Mouse (Mus musculus): ENCODE results near the gene Fzd7. TPM values are rescaled to one million over a fixed set of nuclear protein-coding genes. Genes with fewer than 3 reads are reported as not detected.

Fzd7 gene
- total RNA-seq, 2 experiments from 2014 or later = 9.9 to 15.2 TPM

GRCm38 (mm10) chr1:59497741-59498613 lies 15.8 kb downstream of the Fzd7 start:
- DNase-seq (ENCODE audit: low spot score in 2 of 2) = no peak

DNA sequence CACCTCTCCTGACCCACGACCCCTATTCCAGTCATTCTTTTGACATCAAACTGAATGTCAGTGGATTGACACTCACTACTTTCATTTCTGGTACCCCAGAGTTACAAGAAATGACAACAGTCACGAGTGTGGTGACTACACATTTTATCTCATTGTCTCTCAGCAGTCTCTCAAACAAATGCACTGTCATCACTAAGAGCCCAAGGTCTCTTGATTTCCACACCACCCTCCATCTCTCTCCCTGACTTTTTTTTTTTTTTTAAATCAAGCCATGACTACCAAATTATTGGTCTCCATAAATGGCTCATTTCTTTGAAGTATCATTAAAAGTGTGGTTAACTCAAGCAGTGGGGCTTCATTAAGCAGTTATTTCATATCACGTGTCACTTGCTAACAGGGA lies 17.1 kb downstream of the Fzd7 start:
- no peak for DNase-seq (ENCODE audit: low spot score in 2 of 2)

GRCm38 (mm10) chr1:59502355-59502754 lies 20.1 kb downstream of the Fzd7 start:
- no peak for DNase-seq (ENCODE audit: low spot score in 2 of 2)

DNA sequence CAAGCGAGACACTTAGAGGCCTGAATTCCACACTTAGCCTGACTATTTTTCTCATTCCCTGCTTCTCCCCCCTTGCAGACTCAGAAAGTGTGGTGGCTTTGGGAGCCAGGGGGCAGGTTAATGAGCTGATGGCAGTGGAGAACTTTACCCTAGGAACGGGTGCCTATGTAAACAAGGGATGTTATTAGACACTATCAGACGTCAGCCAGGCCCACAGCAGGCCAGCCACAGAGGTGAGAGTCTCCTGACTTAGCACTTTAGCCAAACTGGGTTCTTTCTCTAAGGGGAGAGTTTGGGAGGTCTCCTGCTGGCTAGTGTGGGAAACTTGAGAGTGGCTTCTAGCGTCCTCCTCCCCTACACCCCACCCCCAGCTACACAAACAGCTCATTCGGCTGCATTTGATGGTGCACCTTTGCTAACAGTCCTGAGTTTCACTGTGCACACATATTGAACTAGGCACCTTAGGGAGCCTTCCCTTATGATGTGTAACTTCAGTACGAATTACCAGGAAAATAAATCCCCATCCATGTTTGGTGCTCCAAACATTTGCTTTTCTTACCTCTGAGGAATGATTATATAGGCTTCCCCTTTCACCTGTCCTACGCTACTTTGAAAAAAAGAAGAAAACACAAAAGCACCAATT lies 21.6 kb downstream of the Fzd7 start:
- DNase-seq (ENCODE audit: low spot score in 2 of 2) = no peak

DNA sequence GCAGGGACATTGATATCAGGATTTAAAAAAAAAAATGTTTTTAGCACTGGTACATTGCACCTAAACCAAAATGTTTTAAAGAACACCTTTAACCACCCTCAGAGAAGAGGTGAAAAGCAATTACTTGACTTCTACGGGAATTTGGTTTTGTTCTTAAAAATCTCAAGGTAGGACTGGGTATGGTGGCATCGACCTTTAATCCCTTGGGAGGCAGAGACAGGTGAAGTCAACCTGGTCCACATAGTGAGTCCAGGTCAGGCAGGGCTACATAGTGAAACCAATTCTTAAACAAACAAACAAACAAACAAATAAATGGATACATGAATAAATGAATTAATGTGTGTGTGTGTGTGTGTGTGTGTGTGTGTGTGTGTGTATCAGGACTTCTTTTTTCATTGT lies 22.1 kb downstream of the Fzd7 start:
- DNase-seq (ENCODE audit: low spot score in 2 of 2) = no peak

DNA sequence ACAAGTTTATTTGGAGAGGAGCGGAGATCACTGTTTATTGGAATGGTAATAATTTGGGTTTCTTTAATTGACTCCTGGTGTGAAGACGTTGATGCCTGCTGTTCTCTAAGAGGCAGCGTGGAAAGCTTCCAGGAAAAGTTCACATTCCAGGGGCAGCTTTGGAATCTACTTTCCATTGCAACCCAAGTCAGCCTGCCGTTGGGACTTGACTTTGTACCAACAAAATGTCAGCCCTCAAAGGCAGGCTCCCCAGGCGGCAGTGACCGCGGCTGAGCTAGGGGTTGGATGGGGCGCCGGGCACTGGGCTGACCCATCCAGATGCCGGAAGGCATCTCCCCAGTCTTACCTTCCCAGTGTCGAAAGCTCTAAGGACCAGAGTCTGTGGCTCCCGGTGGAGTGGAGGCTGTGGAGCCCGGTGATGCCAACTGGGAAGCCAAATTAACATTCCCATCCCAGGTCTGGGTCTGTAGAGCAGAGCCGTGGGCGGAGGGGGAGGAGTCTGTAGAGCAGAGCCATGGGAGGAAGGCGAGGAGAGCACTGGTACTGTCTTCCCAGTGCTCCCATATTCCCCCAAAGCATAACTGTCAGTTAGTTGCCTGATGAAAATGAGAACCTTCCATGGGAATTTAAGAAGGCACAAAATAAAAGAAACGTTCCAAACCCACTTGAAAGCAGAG lies 26.4 kb downstream of the Fzd7 start:
- DNase-seq (ENCODE audit: low spot score in 2 of 2) = no peak

- DNase-seq (ENCODE audit: low spot score in 2 of 2) = no peak
Measured at GRCm38 (mm10) chr1:59511566-59512270, 29.5 kb downstream of the Fzd7 start.

DNA sequence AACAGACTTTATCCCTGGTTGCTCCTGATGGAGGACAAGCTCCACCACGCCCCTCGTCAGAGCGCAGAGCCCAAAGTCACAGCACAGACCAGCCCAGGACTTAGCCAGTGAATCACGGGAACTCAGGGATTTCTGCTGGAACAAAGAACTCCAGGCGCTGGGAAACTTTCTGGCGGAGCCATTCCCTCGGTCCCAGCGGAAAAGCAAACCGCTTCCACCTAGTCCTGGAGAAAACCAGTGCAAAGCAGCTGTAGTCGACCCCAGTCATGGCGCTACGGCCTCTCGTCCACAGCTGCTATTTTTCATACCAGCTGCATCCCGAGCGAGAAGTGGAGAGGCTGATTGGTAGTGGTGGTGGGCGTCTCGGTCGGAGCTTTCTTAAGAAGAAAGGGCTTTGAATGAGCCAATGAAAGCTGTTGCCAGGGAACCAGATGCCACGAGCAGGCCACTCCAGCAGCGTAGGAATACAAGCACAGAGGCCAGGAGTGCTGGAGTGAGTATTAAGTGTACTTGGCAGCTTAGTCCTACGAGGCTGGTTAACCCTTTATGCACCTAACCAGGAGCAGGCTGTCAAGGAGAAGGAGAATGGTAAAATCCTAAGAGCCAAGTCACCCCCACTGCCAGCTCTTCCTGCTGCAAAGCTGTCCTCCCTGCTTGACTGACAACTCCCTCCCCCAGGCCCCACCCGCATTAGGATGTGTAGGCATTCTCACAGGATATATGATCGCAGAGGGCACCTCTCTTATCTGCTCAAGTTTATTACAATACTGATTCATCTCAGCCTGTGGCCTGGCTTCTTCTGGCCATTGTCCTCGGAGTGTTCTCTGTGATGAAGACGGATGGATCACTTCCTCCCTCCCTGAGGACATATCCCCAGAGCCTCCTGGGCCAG lies 34.0 kb downstream of the Fzd7 start, which contains the start of gene Gm973:
Gene Gm973, plus strand, starts transcription at position 239 of the 892 bp plus-strand sequence.
- DNase-seq (ENCODE audit: low spot score in 2 of 2) = peak in 1 of 2 experiments; percentile 12

- DNase-seq (ENCODE audit: low spot score in 2 of 2) = no peak
Measured at GRCm38 (mm10) chr1:59520226-59520837, 38.1 kb downstream of the Fzd7 start.

GRCm38 (mm10) chr1:59522456-59522855 lies 40.2 kb downstream of the Fzd7 start:
- no peak for DNase-seq (ENCODE audit: low spot score in 2 of 2)

DNA sequence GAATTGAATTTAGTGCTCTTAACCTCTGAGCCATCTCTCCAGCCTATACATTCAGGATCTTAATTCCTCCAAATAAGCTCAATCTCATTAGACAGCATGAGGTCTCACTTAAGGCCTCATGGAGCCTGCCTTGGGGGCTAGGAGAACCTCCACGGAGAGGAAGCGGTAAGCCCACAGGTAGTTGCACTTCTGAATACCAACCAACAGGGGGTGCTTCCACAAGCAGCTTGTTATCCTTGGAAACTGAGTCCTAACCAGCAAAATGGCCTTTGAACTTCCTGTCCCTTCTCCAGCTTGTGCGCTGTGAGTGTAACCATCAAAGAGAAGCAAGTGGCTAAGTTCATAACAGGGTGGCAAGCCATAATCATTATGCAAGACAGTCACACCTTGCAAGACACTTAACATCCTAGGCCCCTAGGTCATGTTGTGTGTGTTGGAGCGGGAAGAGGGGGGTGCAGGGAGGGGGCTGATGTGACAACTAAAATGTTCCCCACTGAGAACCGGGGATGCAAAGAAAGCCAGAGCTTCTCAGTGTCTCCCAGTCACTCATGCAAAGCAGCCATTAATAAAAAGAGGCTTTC lies 41.2 kb downstream of the Fzd7 start:
- DNase-seq (ENCODE audit: low spot score in 2 of 2) = no peak

DNA sequence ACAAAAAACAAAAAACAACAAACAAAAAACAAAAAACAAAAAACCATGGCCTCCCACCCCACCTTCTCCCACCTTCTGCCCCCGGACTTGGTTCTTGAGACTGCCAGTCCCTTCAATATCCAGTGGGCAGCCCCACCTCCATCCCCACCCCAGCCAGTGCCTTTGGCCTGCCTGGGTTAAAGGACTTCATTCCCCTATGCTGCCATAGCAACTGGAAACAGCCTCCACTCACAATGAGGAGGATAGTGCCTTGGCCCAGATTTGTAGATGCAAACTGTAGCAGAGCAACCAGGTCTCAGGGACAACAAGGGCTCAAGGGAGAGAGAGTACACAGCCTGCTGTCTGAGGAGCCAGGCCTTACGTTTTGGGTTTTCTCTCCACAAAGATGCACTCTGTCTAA lies 41.8 kb downstream of the Fzd7 start:
- peak in 1 of 2 experiments; percentile 23 for DNase-seq (ENCODE audit: low spot score in 2 of 2)

DNA sequence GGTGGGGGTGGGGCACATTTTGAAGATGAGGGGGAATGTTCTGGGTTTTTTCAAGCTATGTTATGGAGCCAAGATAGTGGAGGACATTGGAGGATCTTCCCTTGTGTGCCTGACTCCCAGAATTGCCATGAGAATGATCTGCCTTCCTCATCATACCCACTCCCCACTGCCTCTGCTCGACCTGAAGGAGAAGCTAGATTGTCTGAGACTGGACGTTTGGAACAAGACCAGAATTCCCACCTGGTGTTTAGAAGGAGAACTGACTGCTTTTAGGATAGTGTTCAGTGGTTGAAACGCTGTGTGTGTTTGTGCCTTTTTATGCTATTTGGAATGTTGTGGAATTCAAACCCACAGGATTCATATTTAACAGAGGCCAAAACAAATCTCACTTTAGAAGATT lies 42.5 kb downstream of the Fzd7 start:
- DNase-seq (ENCODE audit: low spot score in 2 of 2) = no peak

DNA sequence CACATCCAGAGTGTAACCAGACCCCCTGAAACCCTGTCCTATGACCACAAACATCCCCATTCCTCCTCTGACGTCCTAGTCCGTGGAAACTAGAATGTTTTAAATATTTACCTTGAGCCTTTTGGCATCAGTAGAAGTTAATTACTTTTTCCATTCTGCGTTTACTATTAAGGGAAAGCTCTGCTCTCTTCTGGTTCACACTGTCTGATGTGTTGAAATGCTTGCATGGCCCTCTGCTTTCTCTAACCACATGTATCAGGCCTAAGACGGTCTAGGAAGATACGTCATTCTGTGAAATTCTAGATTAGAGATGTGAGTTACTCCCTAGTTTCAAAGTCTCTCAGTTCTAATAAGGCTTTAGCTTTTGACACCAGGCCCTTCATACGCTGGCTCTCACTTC lies 45.0 kb downstream of the Fzd7 start:
- DNase-seq (ENCODE audit: low spot score in 2 of 2) = no peak

- DNase-seq (ENCODE audit: low spot score in 2 of 2) = no peak
Measured at GRCm38 (mm10) chr1:59534976-59535810, 53.0 kb downstream of the Fzd7 start.

Measured in adrenal gland, adult 18-20 months (tissue).